Mouse (Mus musculus) heart, embryonic 11.5 days (tissue): ENCODE measurements around the gene Ncoa3. TPM values are rescaled to one million over a fixed set of nuclear protein-coding genes. Genes with fewer than 3 reads are reported as not detected.
"Not testable (repeated sequence)": the region's sequence is repeated elsewhere in the genome, so short reads cannot be mapped to it uniquely, and the experiment has no call there.

ENCODE experiments used
- ATAC-seq: fragments of 200-750 bp; cut with Nextera tagmentation; replicated peaks from 2 replicates; pipeline ENCODE4 v1.8.0; 2017; ENCODE audit warnings: moderate library complexity; ENCODE audit not compliant: insufficient number of reproducible peaks, low FRiP score, low TSS enrichment
- H3K27ac ChIP-seq: fragments of 300-500 bp; sonication (generic); 2 replicates; pipeline ENCODE4 v1.5.1; 2014; ENCODE audit warnings: mild to moderate bottlenecking, low read depth, low read length
- H3K27me3 ChIP-seq: fragments of 300-500 bp; sonication (generic); 2 replicates; pipeline ENCODE4 v1.6.1; 2014; ENCODE audit warnings: mild to moderate bottlenecking, low read length, mixed read lengths; ENCODE audit not compliant: control insufficient read depth, insufficient read depth
- H3K36me3 ChIP-seq: fragments of 300-500 bp; sonication (generic); 2 replicates; pipeline ENCODE4 v1.6.1; 2014; ENCODE audit warnings: mild to moderate bottlenecking, low read length, moderate library complexity, mixed read lengths; ENCODE audit not compliant: control insufficient read depth, insufficient read depth
- H3K4me1 ChIP-seq: fragments of 300-500 bp; sonication (generic); 2 replicates; pipeline ENCODE4 v1.6.1; 2014; ENCODE audit warnings: low read length; ENCODE audit not compliant: control insufficient read depth, insufficient read depth
- H3K4me2 ChIP-seq: fragments of 300-500 bp; sonication (generic); 2 replicates; pipeline ENCODE4 v1.6.1; 2014; ENCODE audit warnings: mild to moderate bottlenecking, moderate library complexity
- H3K4me3 ChIP-seq: fragments of 300-500 bp; sonication (generic); 2 replicates; pipeline ENCODE4 v1.5.1; 2014; ENCODE audit warnings: low read depth, low read length
- H3K9ac ChIP-seq: fragments of 300-500 bp; sonication (generic); 2 replicates; pipeline ENCODE4 v1.6.1; 2014; ENCODE audit warnings: mild to moderate bottlenecking, low read depth, low read length, moderate library complexity
- H3K9me3 ChIP-seq: fragments of 300-500 bp; sonication (generic); replicated peaks from 2 replicates; pipeline ENCODE4 v1.6.1; 2016; ENCODE audit warnings: low read length; ENCODE audit not compliant: control insufficient read depth
- WGBS: fragments of 180-500 bp; shearing (Covaris S2); extraction: QIAGEN DNeasy Blood & Tissue Kit; methylation state at CpG from one replicate; pipeline ENCODE4 v1.1.7; 2014; ENCODE audit not compliant: insufficient replicate concordance; 5-methylcytosine and 5-hydroxymethylcytosine counted together
- polyA plus RNA-seq: library from polyadenylated mRNA; unstranded; fragments of >200 nt; fragmentation: Nextera tagmentation; extraction: Ambion mirVana; gene quantifications from 2 replicates; pipeline ENCODE4 v1.2.1, GENCODE M21; 2014

Gene Ncoa3
- polyA plus RNA-seq = 14.2 and 15.6 TPM in 2 replicates

- ATAC-seq = peak; percentile 98
- Histone ChIP-seq H3K4me3 (peak within 1 kb of the TSS; percentile 96), H3K27me3 (no peaks in the 10 kb centered on the region), H3K27ac (peak within 1 kb of the TSS; percentile 80), H3K9me3 (no peaks in the 10 kb centered on the region), H3K36me3 (no peaks in the 10 kb centered on the region), H3K4me1 (peaks cover 3% of the 10 kb centered on the region), H3K9ac (peak within 1 kb of the TSS; percentile 95), H3K4me2 (peak within 1 kb of the TSS; percentile 98)
- WGBS = 2% methylated on average over 78 of the region's 103 CpGs
Measured at GRCm38 (mm10) chr2:165992270-165993172, at the start of gene Ncoa3. Ncoa3 (plus strand) TSS chr2:165992636.

GRCm38 (mm10) chr2:165943113-165943512, 49.3 kb upstream of the Ncoa3 start:
- no peaks in the 10 kb centered on the region for H3K4me1 ChIP-seq
- no peaks in the 10 kb centered on the region for H3K27me3 ChIP-seq
- H3K27ac ChIP-seq = no peak overlapping the region
- 0 out of 2 replicates have a peak, but pooled peaks cover 3% of the 10 kb centered on the region for H3K9me3 ChIP-seq
- no peaks in the 10 kb centered on the region for H3K36me3 ChIP-seq
- ATAC-seq = no peak
- H3K4me2 ChIP-seq = no peak overlapping the region
- H3K4me3 ChIP-seq = no peak overlapping the region
- H3K9ac ChIP-seq = no peak overlapping the region
- 92% methylated on average over 2 of the region's 2 CpGs for WGBS

GRCm38 (mm10) chr2:165944576-165945351, 47.7 kb upstream of the Ncoa3 start:
- Histone ChIP-seq H3K4me2 (no peak overlapping the region), H3K27me3 (no peaks in the 10 kb centered on the region), H3K36me3 (no peaks in the 10 kb centered on the region), H3K9ac (no peak overlapping the region), H3K4me1 (0 out of 2 replicates have a peak, but pooled peaks cover 1% of the 10 kb centered on the region), H3K27ac (peak overlapping the region; percentile 66), H3K4me3 (no peak overlapping the region), H3K9me3 (0 out of 2 replicates have a peak, but pooled peaks cover 3% of the 10 kb centered on the region)
- WGBS = 68% methylated on average over 11 of the region's 11 CpGs
- peak; percentile 73; the same call in 1 of the 2 replicates for ATAC-seq

- 83% methylated on average over 1 of the region's 1 CpGs for WGBS
- 0 out of 2 replicates have a peak, but pooled peaks cover 3% of the 10 kb centered on the region for H3K9me3 ChIP-seq
- ATAC-seq = no peak
- H3K4me2 ChIP-seq = no peak overlapping the region
- no peak overlapping the region for H3K27ac ChIP-seq
- 0 out of 2 replicates have a peak, but pooled peaks cover 3% of the 10 kb centered on the region for H3K4me1 ChIP-seq
- H3K36me3 ChIP-seq = no peaks in the 10 kb centered on the region
- no peaks in the 10 kb centered on the region for H3K27me3 ChIP-seq
- H3K9ac ChIP-seq = no peak overlapping the region
- H3K4me3 ChIP-seq = no peak overlapping the region
Measured at GRCm38 (mm10) chr2:165946046-165946564, 46.3 kb upstream of the Ncoa3 start.

GRCm38 (mm10) chr2:165948007-165948406, 44.4 kb upstream of the Ncoa3 start:
- Histone ChIP-seq H3K4me3 (no peak overlapping the region), H3K4me1 (0 out of 2 replicates have a peak, but pooled peaks cover 3% of the 10 kb centered on the region), H3K4me2 (no peak overlapping the region), H3K27me3 (no peaks in the 10 kb centered on the region), H3K9ac (no peak overlapping the region), H3K27ac (no peak overlapping the region), H3K36me3 (no peaks in the 10 kb centered on the region), H3K9me3 (0 out of 2 replicates have a peak, but pooled peaks cover 3% of the 10 kb centered on the region)
- ATAC-seq = no peak
- 67% methylated on average over 1 of the region's 1 CpGs for WGBS

GRCm38 (mm10) chr2:165948785-165949184, 43.7 kb upstream of the Ncoa3 start:
- H3K4me3 ChIP-seq, H3K36me3 ChIP-seq, H3K4me1 ChIP-seq, H3K9ac ChIP-seq, H3K27ac ChIP-seq, ATAC-seq, H3K27me3 ChIP-seq, H3K9me3 ChIP-seq, H3K4me2 ChIP-seq: not testable (repeated sequence)
- 72% methylated on average over 1 of the region's 1 CpGs for WGBS

- no peak overlapping the region for H3K9ac ChIP-seq
- no peaks in the 10 kb centered on the region for H3K27me3 ChIP-seq
- 43% methylated on average over 3 of the region's 3 CpGs for WGBS
- no peaks in the 10 kb centered on the region for H3K9me3 ChIP-seq
- no peak overlapping the region for H3K4me2 ChIP-seq
- no peak overlapping the region for H3K27ac ChIP-seq
- no peaks in the 10 kb centered on the region for H3K36me3 ChIP-seq
- H3K4me1 ChIP-seq = peaks cover 3% of the 10 kb centered on the region; the same call in 1 of the 2 replicates
- no peak overlapping the region for H3K4me3 ChIP-seq
- no peak for ATAC-seq
Measured at GRCm38 (mm10) chr2:165949719-165950118, 42.7 kb upstream of the Ncoa3 start.

- no peaks in the 10 kb centered on the region for H3K36me3 ChIP-seq
- no peak overlapping the region for H3K27ac ChIP-seq
- H3K4me1 ChIP-seq = peaks cover 10% of the 10 kb centered on the region
- whole genome bisulfite sequencing = 76% methylated on average over 12 of the region's 12 CpGs
- no peak overlapping the region for H3K4me3 ChIP-seq
- H3K9ac ChIP-seq = no peak overlapping the region
- no peaks in the 10 kb centered on the region for H3K27me3 ChIP-seq
- ATAC-seq = no peak
- no peaks in the 10 kb centered on the region for H3K9me3 ChIP-seq
- H3K4me2 ChIP-seq = no peak overlapping the region
Measured at GRCm38 (mm10) chr2:165951432-165952068, 40.9 kb upstream of the Ncoa3 start.
